Mouse (Mus musculus) embryonic facial prominence, embryonic 15.5 days (tissue): Measurements from ENCODE around the gene Mphosph6. TPM values are rescaled to one million over a fixed set of nuclear protein-coding genes. Genes with fewer than 3 reads are reported as not detected.

Experiments used
- ATAC-seq: fragments of 200-750 bp; cut with Nextera tagmentation; 2 replicates; pipeline ENCODE4 v1.8.0; 2017; ENCODE audit warnings: low read depth, moderate TSS enrichment; ENCODE audit not compliant: insufficient number of reproducible peaks, low FRiP score, low TSS enrichment
- H3K27ac ChIP-seq: fragments of 300-500 bp; sonication (generic); replicated peaks from 2 replicates; pipeline ENCODE4 v1.5.1; 2015; ENCODE audit warnings: mild to moderate bottlenecking, inconsistent platforms
- H3K27me3 ChIP-seq: fragments of 300-500 bp; sonication (generic); 2 replicates; pipeline ENCODE4 v1.6.1; 2015; ENCODE audit warnings: inconsistent platforms
- H3K36me3 ChIP-seq: fragments of 300-500 bp; sonication (generic); 2 replicates; pipeline ENCODE4 v1.6.1; 2015; ENCODE audit warnings: mild to moderate bottlenecking, inconsistent platforms
- H3K4me1 ChIP-seq: fragments of 300-500 bp; sonication (generic); 2 replicates; pipeline ENCODE4 v1.6.1; 2015; ENCODE audit warnings: inconsistent platforms
- H3K4me2 ChIP-seq: fragments of 300-500 bp; sonication (generic); replicated peaks from 2 replicates; pipeline ENCODE4 v1.6.1; 2015; ENCODE audit warnings: mild to moderate bottlenecking, inconsistent platforms
- H3K4me3 ChIP-seq: fragments of 300-500 bp; sonication (generic); replicated peaks from 2 replicates; pipeline ENCODE4 v1.5.1; 2015; ENCODE audit warnings: mild to moderate bottlenecking, inconsistent platforms
- H3K9ac ChIP-seq: fragments of 300-500 bp; sonication (generic); 2 replicates; pipeline ENCODE4 v1.6.1; 2015; ENCODE audit warnings: inconsistent platforms
- H3K9me3 ChIP-seq: fragments of 300-500 bp; sonication (generic); replicated peaks from 2 replicates; pipeline ENCODE4 v1.6.1; 2016; ENCODE audit warnings: inconsistent platforms
- WGBS: fragments of 180-500 bp; shearing (Covaris S2); methylation state at CpG from one replicate; pipeline ENCODE4 v1.1.7; 2015; 5-methylcytosine and 5-hydroxymethylcytosine counted together
- polyA plus RNA-seq: library from polyadenylated mRNA; unstranded; fragments of >200 nt; fragmentation: Nextera tagmentation; extraction: Ambion mirVana; gene quantifications from 2 replicates; pipeline ENCODE4 v1.2.1, GENCODE M21; 2015

Gene Mphosph6
- polyA plus RNA-seq, 1 experiment from 2014 or later, result 50.8 TPM

DNA sequence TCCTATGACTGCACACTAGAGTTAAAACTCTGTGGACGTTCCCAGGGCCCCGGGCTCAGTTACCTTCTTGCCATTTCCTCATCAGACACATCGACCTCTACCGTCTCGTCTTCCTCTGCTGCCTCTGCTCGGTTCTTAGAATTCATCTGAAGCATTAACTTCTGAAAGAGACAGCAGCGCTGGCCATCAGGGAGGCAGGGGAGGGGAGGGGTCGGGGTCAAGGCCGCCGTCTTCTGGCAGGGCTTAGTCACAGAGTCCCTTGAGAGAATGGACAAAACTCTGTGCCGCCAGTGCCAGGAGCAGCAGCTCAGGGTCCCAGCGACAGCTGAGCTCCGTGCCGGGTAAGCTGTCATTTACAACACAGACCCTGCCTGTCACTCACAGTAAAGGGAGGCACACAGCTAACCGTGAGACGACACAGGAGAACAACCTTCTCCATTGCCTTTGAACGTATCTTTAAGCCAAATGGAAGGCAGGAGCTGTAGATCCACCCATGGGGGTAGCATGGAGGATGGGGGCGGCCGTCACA is 9.1 kb downstream of the Mphosph6 start:
- 78% methylated on average over 19 of the region's 19 CpGs for WGBS
- H3K27me3 ChIP-seq, result no peaks in the 10 kb centered on the region
- H3K27ac ChIP-seq, result no peak overlapping the region
- no peak overlapping the region for H3K4me2 ChIP-seq
- ATAC-seq, result no peak
- peaks cover 85% of the 10 kb centered on the region for H3K36me3 ChIP-seq
- no peak overlapping the region for H3K9ac ChIP-seq
- no peaks in the 10 kb centered on the region for H3K4me1 ChIP-seq
- H3K9me3 ChIP-seq, result no peaks in the 10 kb centered on the region
- no peak overlapping the region for H3K4me3 ChIP-seq

DNA sequence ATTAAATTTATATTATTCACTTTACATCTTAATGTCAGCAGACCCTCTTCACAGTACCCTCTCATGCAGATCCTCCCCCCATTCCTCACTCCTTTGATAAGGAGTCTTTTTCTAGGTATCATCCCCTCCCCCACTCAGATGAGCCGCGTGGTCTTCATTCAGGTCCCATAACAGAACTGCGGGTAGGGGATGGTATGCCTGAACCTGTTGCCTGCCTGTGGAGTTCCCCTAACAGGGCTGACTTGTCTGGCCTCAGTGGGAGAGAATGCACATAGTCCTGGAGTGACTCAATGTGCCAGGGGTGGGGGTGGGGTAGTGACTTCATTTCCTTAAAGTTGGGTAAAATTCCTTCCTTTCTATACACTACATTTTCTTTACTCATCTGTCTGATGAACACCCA is 15.3 kb downstream of the Mphosph6 start:
- ATAC-seq, result no peak
- H3K27me3 ChIP-seq, result no peaks in the 10 kb centered on the region
- no peak overlapping the region for H3K4me3 ChIP-seq
- no peaks in the 10 kb centered on the region for H3K9me3 ChIP-seq
- H3K36me3 ChIP-seq, result peaks cover 33% of the 10 kb centered on the region
- no peak overlapping the region for H3K4me2 ChIP-seq
- 87% methylated on average over 3 of the region's 3 CpGs for WGBS
- H3K4me1 ChIP-seq, result no peaks in the 10 kb centered on the region
- H3K9ac ChIP-seq, result no peak overlapping the region
- no peak overlapping the region for H3K27ac ChIP-seq

DNA sequence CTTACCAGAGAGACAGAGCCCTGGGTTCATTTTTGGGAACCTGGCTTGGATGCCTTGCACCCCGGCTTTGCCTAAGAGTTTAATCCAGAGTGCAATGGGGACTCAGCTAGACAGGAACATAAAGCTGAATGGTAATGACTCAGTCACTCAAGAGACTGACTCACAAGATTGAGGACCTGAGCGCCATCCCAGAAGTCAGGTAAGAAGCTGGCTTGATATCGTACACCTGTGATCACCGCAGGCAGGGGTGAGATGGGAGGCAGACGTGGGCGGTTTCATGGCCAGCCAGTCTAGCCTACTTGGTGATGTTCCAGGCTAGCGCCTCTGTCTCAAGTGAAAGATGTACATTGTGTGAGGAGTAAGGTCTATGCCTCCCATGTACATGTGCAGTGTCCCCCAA is 18.7 kb downstream of the Mphosph6 start:
- WGBS, result 88% methylated on average over 7 of the region's 7 CpGs
- H3K9ac ChIP-seq, result no peak overlapping the region
- no peaks in the 10 kb centered on the region for H3K27me3 ChIP-seq
- peaks cover 5% of the 10 kb centered on the region; the same call in 1 of the 2 replicates for H3K36me3 ChIP-seq
- no peaks in the 10 kb centered on the region for H3K4me1 ChIP-seq
- H3K4me3 ChIP-seq, result no peak overlapping the region
- H3K9me3 ChIP-seq, result no peaks in the 10 kb centered on the region
- H3K4me2 ChIP-seq, result no peak overlapping the region
- H3K27ac ChIP-seq, result no peak overlapping the region
- no peak for ATAC-seq

DNA sequence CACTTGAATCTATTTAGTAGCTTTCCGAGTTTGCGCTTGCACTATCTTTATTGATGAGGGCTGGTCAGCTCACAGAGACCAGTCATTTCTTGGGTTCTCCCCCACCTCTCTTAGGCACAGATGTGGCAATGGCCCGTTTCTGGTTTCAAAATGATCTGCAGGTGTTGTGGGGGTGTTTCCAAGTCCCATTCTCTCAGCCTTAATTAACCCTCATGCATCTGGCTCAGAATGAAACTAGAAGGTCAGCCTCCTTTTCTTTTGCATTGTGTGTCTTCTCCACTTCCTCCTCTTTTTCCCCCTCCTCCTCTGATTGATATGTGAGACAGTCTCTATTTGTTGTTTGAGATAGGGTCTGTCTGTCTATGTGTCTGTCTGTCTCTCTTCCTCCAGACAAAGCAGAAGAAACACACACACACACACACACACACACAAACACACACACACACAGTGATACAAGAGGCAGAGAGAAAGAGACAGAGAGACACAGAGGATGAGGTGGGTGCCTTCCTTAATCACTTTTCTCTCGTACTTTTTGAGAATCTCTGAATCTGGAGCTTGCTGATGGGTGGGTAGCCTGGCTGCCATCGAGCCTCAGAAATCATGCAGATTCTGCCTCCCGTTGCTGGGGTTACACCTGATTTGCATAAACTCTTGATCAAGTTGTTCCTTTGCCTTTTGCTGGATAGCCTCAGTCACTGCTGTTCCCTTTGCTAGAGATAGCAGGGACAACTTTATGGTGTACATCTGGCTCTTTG is 20.2 kb downstream of the Mphosph6 start:
- no peak for ATAC-seq
- no peak overlapping the region for H3K4me2 ChIP-seq
- no peak overlapping the region for H3K4me3 ChIP-seq
- H3K9ac ChIP-seq, result no peak overlapping the region
- H3K4me1 ChIP-seq, result no peaks in the 10 kb centered on the region
- 60% methylated on average over 6 of the region's 6 CpGs for WGBS
- no peaks in the 10 kb centered on the region for H3K36me3 ChIP-seq
- no peaks in the 10 kb centered on the region for H3K9me3 ChIP-seq
- H3K27ac ChIP-seq, result no peak overlapping the region
- H3K27me3 ChIP-seq, result no peaks in the 10 kb centered on the region

DNA sequence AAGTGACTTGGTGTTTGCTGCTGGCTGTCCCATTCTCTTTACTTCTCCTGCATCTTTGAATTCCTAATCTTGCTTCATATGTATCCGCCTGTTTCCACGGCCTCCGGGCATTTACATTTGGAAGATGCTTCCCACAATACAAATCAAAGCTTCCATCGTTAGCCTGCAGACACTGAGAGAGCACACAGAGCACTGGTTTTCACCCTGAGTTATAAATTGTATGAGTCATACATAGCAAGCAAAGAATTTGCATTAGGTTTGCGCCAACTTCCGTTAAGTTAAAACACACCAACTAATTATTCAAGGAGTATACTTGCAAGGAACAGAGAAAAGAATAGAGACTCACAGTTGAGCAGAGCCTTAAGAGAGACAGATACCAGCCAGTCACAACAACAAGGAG is 22.4 kb downstream of the Mphosph6 start:
- Histone ChIP-seq H3K27ac (no peak overlapping the region), H3K4me1 (no peaks in the 10 kb centered on the region), H3K4me3 (no peak overlapping the region), H3K9me3 (no peaks in the 10 kb centered on the region), H3K27me3 (no peaks in the 10 kb centered on the region), H3K36me3 (no peaks in the 10 kb centered on the region), H3K4me2 (no peak overlapping the region), H3K9ac (no peak overlapping the region)
- no peak for ATAC-seq
- 65% methylated on average over 6 of the region's 6 CpGs for WGBS

DNA sequence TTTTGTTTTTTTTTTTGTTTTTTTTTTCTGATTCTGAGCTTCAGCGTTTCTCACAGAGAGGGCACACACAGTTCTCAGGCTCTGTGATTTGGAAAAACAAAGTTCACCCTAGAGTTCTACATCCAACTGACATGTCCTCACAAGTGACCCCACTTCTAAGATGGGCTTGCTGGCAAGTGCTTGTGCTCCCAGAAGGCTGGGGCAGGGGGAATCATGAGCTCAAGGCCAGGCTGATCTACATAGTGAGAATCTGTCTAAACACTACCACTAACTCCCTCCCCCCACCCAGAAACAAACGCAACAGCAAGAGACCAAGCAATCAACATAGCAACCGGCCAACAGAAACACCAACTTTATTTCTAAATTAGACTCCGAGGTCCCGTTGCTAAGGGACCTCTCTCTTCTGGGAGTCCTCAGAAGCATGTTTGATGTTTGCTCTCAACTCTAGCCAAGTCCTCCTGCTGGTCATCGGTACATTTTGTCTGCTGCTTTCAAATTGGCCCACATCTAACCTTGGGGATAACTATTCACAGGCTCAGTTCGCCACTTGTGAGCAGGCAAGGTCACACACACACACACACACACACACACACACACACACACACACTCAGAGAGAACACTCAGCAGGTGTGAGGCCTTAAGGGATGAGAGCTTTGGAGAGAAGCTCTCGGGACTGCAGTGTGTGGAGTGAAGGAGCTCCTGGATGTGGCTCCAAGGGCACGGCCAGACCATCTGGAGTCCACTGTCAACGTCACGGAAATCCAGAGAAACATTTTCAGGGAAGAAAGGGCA is 23.0 kb downstream of the Mphosph6 start:
- no peaks in the 10 kb centered on the region for H3K36me3 ChIP-seq
- no peak overlapping the region for H3K4me3 ChIP-seq
- no peak overlapping the region for H3K9ac ChIP-seq
- no peaks in the 10 kb centered on the region for H3K27me3 ChIP-seq
- H3K4me2 ChIP-seq, result no peak overlapping the region
- ATAC-seq, result no peak
- WGBS, result 65% methylated on average over 11 of the region's 11 CpGs
- no peak overlapping the region for H3K27ac ChIP-seq
- no peaks in the 10 kb centered on the region for H3K4me1 ChIP-seq
- no peaks in the 10 kb centered on the region for H3K9me3 ChIP-seq

DNA sequence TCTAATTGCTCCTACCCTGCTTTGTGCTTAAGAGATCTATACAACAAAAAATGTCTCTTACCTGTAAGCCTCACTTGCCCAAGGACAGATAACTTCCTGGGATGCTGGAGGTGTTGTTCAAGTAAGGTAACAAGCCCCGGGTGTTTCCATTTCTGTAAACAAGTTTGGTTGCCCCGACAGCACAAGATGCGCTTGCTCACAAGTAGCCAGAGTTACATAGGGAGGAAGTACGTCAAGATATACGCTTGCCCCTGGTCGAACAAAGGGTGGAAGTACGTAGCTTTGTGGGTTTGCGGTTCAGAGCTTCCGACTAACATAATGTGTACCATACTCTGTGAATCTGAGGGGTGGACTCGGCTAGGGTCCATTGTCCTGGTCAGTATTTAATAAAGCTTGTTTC is 25.7 kb downstream of the Mphosph6 start:
- Histone ChIP-seq H3K9ac (no peak overlapping the region), H3K4me1 (no peaks in the 10 kb centered on the region), H3K36me3 (no peaks in the 10 kb centered on the region), H3K27ac (no peak overlapping the region), H3K27me3 (no peaks in the 10 kb centered on the region), H3K9me3 (no peaks in the 10 kb centered on the region), H3K4me2 (no peak overlapping the region), H3K4me3 (no peak overlapping the region)
- ATAC-seq, result no peak
- 76% methylated on average over 10 of the region's 10 CpGs for WGBS

DNA sequence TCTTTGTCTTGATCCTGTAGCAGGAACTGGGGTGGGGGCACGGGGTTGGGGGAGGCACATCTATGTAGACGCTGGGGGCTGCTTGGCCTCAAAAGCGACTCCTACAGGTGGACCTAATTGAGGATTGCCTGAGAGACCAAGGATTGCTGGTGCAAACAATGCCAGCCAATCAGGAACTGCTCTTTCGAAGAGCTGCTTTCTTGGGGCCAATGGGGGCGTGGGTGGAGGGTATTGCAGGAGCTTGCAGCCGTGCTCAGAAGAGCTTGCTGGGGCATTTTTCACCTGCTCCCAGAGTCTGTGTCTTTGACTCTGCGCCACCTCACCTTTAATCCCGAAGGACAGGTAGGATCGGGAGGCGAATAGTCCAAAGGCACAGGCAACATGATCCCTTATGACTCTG is 26.1 kb downstream of the Mphosph6 start:
- no peak overlapping the region for H3K9ac ChIP-seq
- H3K9me3 ChIP-seq, result no peaks in the 10 kb centered on the region
- H3K27ac ChIP-seq, result no peak overlapping the region
- H3K4me1 ChIP-seq, result no peaks in the 10 kb centered on the region
- no peak overlapping the region for H3K4me3 ChIP-seq
- WGBS, result 31% methylated on average over 10 of the region's 10 CpGs
- no peak for ATAC-seq
- no peak overlapping the region for H3K4me2 ChIP-seq
- no peaks in the 10 kb centered on the region for H3K27me3 ChIP-seq
- H3K36me3 ChIP-seq, result no peaks in the 10 kb centered on the region

DNA sequence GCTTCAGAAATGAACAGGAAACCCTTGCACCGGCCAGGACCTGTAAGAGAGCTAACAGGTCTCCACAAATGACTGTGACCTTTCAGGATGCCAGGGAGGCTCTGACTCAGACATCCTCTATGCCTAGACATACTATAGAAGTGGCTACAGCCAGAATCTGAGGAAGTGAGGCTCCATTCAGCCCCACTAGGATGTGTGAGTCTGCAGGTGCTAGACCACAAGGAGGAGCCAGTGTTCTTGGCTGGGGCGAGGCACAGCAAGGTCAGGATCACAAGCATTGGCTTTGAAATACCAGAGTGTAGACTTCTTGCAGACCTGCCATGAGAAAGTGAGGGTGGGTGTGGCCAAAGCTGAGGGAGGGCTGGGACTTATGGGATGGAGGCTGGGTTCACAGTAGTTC is 29.1 kb downstream of the Mphosph6 start:
- H3K4me1 ChIP-seq, result no peaks in the 10 kb centered on the region
- no peak overlapping the region for H3K4me3 ChIP-seq
- H3K27ac ChIP-seq, result no peak overlapping the region
- no peak for ATAC-seq
- no peaks in the 10 kb centered on the region for H3K9me3 ChIP-seq
- no peaks in the 10 kb centered on the region for H3K27me3 ChIP-seq
- no peaks in the 10 kb centered on the region for H3K36me3 ChIP-seq
- no peak overlapping the region for H3K9ac ChIP-seq
- 51% methylated on average over 2 of the region's 2 CpGs for WGBS
- no peak overlapping the region for H3K4me2 ChIP-seq

DNA sequence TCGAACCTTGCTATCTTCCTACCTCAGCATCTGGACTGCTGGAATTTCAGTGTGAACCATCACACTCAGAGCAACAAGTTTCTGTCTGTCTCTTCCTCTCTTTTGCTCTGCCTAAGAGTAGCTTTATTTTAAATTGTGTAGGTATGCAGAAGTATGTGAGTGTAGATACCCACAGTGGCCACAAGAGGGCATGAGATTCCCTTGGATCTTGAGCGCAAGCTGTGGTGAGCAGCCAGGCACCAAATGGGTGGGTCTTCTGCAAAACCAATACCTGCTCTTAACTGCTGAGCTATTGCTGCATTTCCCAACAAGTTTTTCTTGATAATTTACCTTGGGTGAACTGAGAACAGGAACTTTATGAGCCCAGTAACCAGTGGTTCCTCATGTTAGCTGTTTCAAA is 29.6 kb downstream of the Mphosph6 start:
- no peak overlapping the region for H3K9ac ChIP-seq
- no peaks in the 10 kb centered on the region for H3K36me3 ChIP-seq
- no peaks in the 10 kb centered on the region for H3K4me1 ChIP-seq
- no peak overlapping the region for H3K27ac ChIP-seq
- no peaks in the 10 kb centered on the region for H3K9me3 ChIP-seq
- ATAC-seq, result no peak
- WGBS, result 58% methylated on average over 2 of the region's 2 CpGs
- no peaks in the 10 kb centered on the region for H3K27me3 ChIP-seq
- no peak overlapping the region for H3K4me2 ChIP-seq
- no peak overlapping the region for H3K4me3 ChIP-seq

DNA sequence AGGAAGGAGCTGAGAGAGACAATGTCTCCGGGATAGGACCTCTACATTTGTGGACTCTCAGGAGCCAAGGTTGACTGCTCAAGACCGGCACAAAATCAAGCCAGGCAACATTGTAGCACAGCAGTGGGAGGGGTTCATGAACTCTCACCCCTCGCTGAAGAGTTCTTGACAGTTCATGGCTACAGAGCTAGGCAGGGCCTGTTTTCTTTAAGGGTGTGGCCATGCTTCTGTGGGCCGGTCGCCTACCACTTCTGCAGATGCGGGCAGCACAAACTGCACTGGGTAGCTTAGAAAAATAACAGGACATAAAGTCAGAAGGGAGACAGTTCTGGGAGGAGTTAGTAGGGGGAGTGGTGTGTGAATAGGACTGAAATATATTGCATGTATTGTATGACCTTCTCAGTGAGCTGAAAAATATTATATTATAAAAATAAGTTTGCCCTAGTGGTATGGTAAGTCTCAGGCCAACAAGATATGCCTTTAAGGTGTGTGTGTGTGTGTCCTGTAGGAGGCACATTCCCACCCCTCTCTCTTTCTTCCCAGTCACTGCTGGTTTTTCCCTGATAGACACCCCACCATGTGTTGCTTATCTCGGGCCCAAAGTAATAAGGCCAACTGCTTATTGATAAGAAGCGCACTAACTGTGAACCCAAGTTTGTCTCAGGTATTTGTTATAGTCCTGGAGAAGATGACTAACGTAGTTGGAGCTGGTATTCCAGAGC is 30.5 kb downstream of the Mphosph6 start:
- Histone ChIP-seq H3K9me3 (no peaks in the 10 kb centered on the region), H3K27me3 (no peaks in the 10 kb centered on the region), H3K36me3 (no peaks in the 10 kb centered on the region), H3K4me1 (no peaks in the 10 kb centered on the region), H3K4me2 (no peak overlapping the region), H3K9ac (no peak overlapping the region), H3K4me3 (no peak overlapping the region), H3K27ac (no peak overlapping the region)
- 75% methylated on average over 9 of the region's 9 CpGs for WGBS
- ATAC-seq, result no peak
